Mouse (Mus musculus) kidney, adult 2 months (tissue): ENCODE measurements around the gene Rai14.

Experiments
- CTCF ChIP-seq: fragments of 200-500 bp; conservative IDR thresholded peaks from 2 replicates; pipeline ENCODE4 v1.5.1; 2011; ENCODE audit warnings: low read depth, mild to moderate bottlenecking, control low read depth, low read length, moderate library complexity, mixed read lengths; ENCODE audit not compliant: insufficient read depth, insufficient read length
- POLR2A ChIP-seq: fragments of 200-500 bp; IDR thresholded peaks from one replicate; pipeline ENCODE4 v1.6.1; 2011; ENCODE audit warnings: low read depth, low read length, control low read depth

- TF ChIP-seq CTCF (no peak), POLR2A (no peak)
These were observed 49.9 kb downstream of the Rai14 start for GRCm38 (mm10) chr15:10664529-10664898.
